Comparison of ENCODE assay signal across 30 mouse cellular contexts in the genomic region with DNA sequence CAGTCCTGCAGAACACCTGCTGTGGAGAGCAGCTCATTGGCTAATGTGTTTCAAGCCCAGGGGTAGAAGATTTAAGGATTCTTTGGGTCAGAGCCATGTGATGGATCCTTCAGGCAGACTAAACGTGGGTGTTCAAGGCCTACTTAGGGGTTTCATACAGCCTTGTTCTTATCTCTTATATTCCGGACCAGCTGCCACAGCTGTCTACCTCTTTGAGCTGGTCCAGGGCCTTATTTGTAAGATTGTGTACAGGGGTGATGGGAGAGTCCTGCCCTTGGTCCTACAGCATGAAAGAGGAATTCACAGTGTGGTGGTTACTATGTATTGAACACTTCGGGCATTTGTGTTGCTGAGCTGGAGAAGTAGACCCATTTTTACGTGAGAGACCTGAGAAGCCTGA. TPM values are rescaled to one million over a fixed set of nuclear protein-coding genes. Genes with fewer than 3 reads are reported as not detected.
DNase-seq lines count a peak whose midpoint lies in the region; ATAC-seq and TF ChIP-seq lines count a peak whose summit lies in the region.
"Had no signal": no experiment of that assay in that cellular context is flagged by ENCODE, and none has a peak within 500 bp of the region (broad histone marks: within the 10 kb centered on the region; RNA-seq: fewer than 3 reads in every experiment).

No protein-coding gene starts in this region.

- no peak for TF ChIP-seq CTCF in lung, postnatal 0 days (IDR thresholded peaks at IDR 0.05)

- H3K4me2 ChIP-seq in lung, postnatal 0 days (replicated peaks; ENCODE audit: low read depth, low read length): no peak overlapping the region
- 0 out of 2 replicates have a peak overlapping the region, but pooled peaks have one; percentile 15 for H3K4me2 ChIP-seq in liver, embryonic 15.5 days
- H3K4me2 ChIP-seq: embryonic facial prominence, embryonic 13.5 days; forebrain, embryonic 13.5 days; heart, embryonic 11.5 days; hindbrain, embryonic 13.5 days; neural tube, embryonic 15.5 days had no signal

- H3K9me3 ChIP-seq in lung, postnatal 0 days (ENCODE audit: low read length): no peaks in the 10 kb centered on the region
- H3K9me3 ChIP-seq in liver, embryonic 15.5 days (replicated peaks): no peaks in the 10 kb centered on the region
- H3K9me3 ChIP-seq: embryonic facial prominence, embryonic 13.5 days; forebrain, embryonic 13.5 days; hindbrain, embryonic 13.5 days; neural tube, embryonic 15.5 days had no signal

- H3K4me3 ChIP-seq in lung, postnatal 0 days (ENCODE audit: low read depth, low read length): no peak overlapping the region
- no peak overlapping the region for H3K4me3 ChIP-seq in liver, embryonic 15.5 days (replicated peaks)
- H3K4me3 ChIP-seq: embryonic facial prominence, embryonic 13.5 days; erythroblast, embryonic 14.5 days; forebrain, embryonic 13.5 days; hindbrain, embryonic 13.5 days; neural tube, embryonic 15.5 days had no signal

- no peak overlapping the region for H3K9ac ChIP-seq in lung, postnatal 0 days (replicated peaks; ENCODE audit: low read depth)
- H3K9ac ChIP-seq in liver, embryonic 15.5 days: 0 out of 2 replicates have a peak overlapping the region, but pooled peaks have one; percentile 11
- H3K9ac ChIP-seq: embryonic facial prominence, embryonic 13.5 days; forebrain, embryonic 13.5 days; hindbrain, embryonic 13.5 days; neural tube, embryonic 15.5 days had no signal

- H3K27ac ChIP-seq in lung, postnatal 0 days (ENCODE audit: low read length): peak overlapping the region; percentile 88; the same call in 1 of the 2 replicates
- H3K27ac ChIP-seq in liver, embryonic 15.5 days (replicated peaks): peak overlapping the region; percentile 73
- H3K27ac ChIP-seq: embryonic facial prominence, embryonic 13.5 days; forebrain, embryonic 13.5 days; hindbrain, embryonic 13.5 days; kidney, postnatal 0 days; macrophage had no signal

- no peak for ATAC-seq in lung, postnatal 0 days
- peak; percentile 56 for ATAC-seq in liver, embryonic 15.5 days (ENCODE audit: insufficient read depth)
- ATAC-seq: CD4-positive, CD25-positive, alpha-beta regulatory T cell, adult 4 months; forebrain, embryonic 13.5 days; intestine, embryonic 16.5 days had no signal

- no peaks in the 10 kb centered on the region for H3K27me3 ChIP-seq in lung, postnatal 0 days (replicated peaks; ENCODE audit: insufficient read depth, low read length)
- H3K27me3 ChIP-seq in liver, embryonic 15.5 days: no peaks in the 10 kb centered on the region
- H3K27me3 ChIP-seq: embryonic facial prominence, embryonic 13.5 days; forebrain, embryonic 13.5 days; hindbrain, embryonic 13.5 days; neural tube, embryonic 15.5 days had no signal

- 85% methylated on average over 4 of the region's 4 CpGs for WGBS in lung, postnatal 0 days
- 42% methylated on average over 4 of the region's 4 CpGs for WGBS in liver, embryonic 15.5 days (ENCODE audit: insufficient replicate concordance)

- no peak for TF ChIP-seq EP300 in lung, postnatal 0 days (IDR thresholded peaks at IDR 0.05)

- peaks cover 19% of the 10 kb centered on the region; the same call in 1 of the 2 replicates for H3K36me3 ChIP-seq in lung, postnatal 0 days (ENCODE audit: insufficient read depth, low read length)
- H3K36me3 ChIP-seq in liver, embryonic 15.5 days (replicated peaks): peaks cover 34% of the 10 kb centered on the region

- H3K4me1 ChIP-seq in lung, postnatal 0 days (ENCODE audit: insufficient read depth, low read depth, low read length): no peaks in the 10 kb centered on the region
- H3K4me1 ChIP-seq in liver, embryonic 15.5 days (replicated peaks): peaks cover 46% of the 10 kb centered on the region

- DNase-seq in lung, postnatal 0 days (ENCODE audit: low spot score): no peak
- DNase-seq in lung, adult 18-20 months: no peak
- peak; percentile 31 for DNase-seq in liver
- DNase-seq in cerebellum, postnatal 14 days: no peak
- DNase-seq in cerebellum, adult 11 months: no peak
- no peak for DNase-seq in spleen, postnatal 4 days (ENCODE audit: low spot score in 2 of 2)
- DNase-seq: adrenal gland, postnatal 36 days; cerebellum, adult 8-10 months; embryo, embryonic 11 days; gastrocnemius, postnatal 25 days; heart, adult 11 months; heart, postnatal 4 days; kidney, adult 8-10 months; kidney, postnatal 4 days; layer of hippocampus, adult 9-11 months; lung, postnatal 10 days; midbrain, embryonic 14.5 days; right cerebral cortex, postnatal 4 days; thymus, postnatal 4 days had no signal

RNA-seq across cellular contexts. Expression of gene Add1, which starts 9.2 kb away (rescaled TPM):
- polyA plus RNA-seq in lung, postnatal 0 days (2015; fragmentation: Nextera tagmentation; extraction: Ambion mirVana): 135 and 145 TPM in 2 replicates
- polyA plus RNA-seq in liver, embryonic 15.5 days (2015; fragmentation: Nextera tagmentation; extraction: Ambion mirVana): 135 and 144 TPM in 2 replicates

RNA-seq across cellular contexts. Expression of gene Sh3bp2, which starts 38.7 kb away (rescaled TPM):
- 7.7 and 9.2 TPM in 2 replicates for polyA plus RNA-seq in lung, postnatal 0 days (2015; fragmentation: Nextera tagmentation; extraction: Ambion mirVana)
- polyA plus RNA-seq in liver, embryonic 15.5 days (2015; fragmentation: Nextera tagmentation; extraction: Ambion mirVana): 3.7 and 5.5 TPM in 2 replicates

RNA-seq across cellular contexts. Expression of gene Tnip2, which starts 50.5 kb away (rescaled TPM):
- 23.3 and 24.2 TPM in 2 replicates for polyA plus RNA-seq in lung, postnatal 0 days (2015; fragmentation: Nextera tagmentation; extraction: Ambion mirVana)
- polyA plus RNA-seq in liver, embryonic 15.5 days (2015; fragmentation: Nextera tagmentation; extraction: Ambion mirVana): 5.5 and 5.9 TPM in 2 replicates
- polyA plus RNA-seq: erythroblast, embryonic 14.5 days had no signal
